Mouse (Mus musculus): ENCODE data around the gene Adgrg5. TPM values are rescaled to one million over a fixed set of nuclear protein-coding genes. Genes with fewer than 3 reads are reported as not detected.

Adgrg5 gene
- total RNA-seq, 2 experiments from 2014 or later: not detected

- no peak for TF ChIP-seq CTCF (conservative IDR thresholded peaks at IDR 0.05)
- DNase-seq (ENCODE audit: low spot score in 2 of 2): peak; percentile 43 to 48
- H3K27ac ChIP-seq: no peak overlapping the region
- no peak overlapping the region for H3K4me3 ChIP-seq
These were observed 18.9 kb upstream of the Adgrg5 start for GRCm38 (mm10) chr8:94904450-94905175.

GRCm38 (mm10) chr8:94907591-94908300 lies 15.7 kb upstream of the Adgrg5 start:
- TF ChIP-seq CTCF (conservative IDR thresholded peaks at IDR 0.05): no peak
- DNase-seq (ENCODE audit: low spot score in 2 of 2): no peak

GRCm38 (mm10) chr8:94908847-94909246 lies 14.6 kb upstream of the Adgrg5 start:
- DNase-seq (ENCODE audit: low spot score in 2 of 2): peak; percentile 63 to 77
- H3K4me3 ChIP-seq: no peak overlapping the region
- peak; percentile 98 for TF ChIP-seq CTCF (conservative IDR thresholded peaks at IDR 0.05)
- no peak overlapping the region for H3K27ac ChIP-seq

More at GRCm38 (mm10) chr8:94907591-94908300, 15.7 kb upstream of the Adgrg5 start:
- H3K27ac ChIP-seq: 0 out of 2 replicates have a peak overlapping the region, but pooled peaks have one; percentile 10
- no peak overlapping the region for H3K4me3 ChIP-seq

GRCm38 (mm10) chr8:94913061-94913660 lies 10.3 kb upstream of the Adgrg5 start:
- peak overlapping the region; percentile 48 for H3K4me3 ChIP-seq
- peak; percentile 75 for TF ChIP-seq CTCF (conservative IDR thresholded peaks at IDR 0.05)
- peak in 1 of 2 experiments; percentile 35 for DNase-seq (ENCODE audit: low spot score in 2 of 2)
- H3K27ac ChIP-seq: no peak overlapping the region

- no peak for TF ChIP-seq CTCF (conservative IDR thresholded peaks at IDR 0.05)
- DNase-seq (ENCODE audit: low spot score in 2 of 2): no peak
- no peak overlapping the region for H3K4me3 ChIP-seq
- no peak overlapping the region for H3K27ac ChIP-seq
These were observed 9.2 kb upstream of the Adgrg5 start for GRCm38 (mm10) chr8:94914256-94914655.

- no peak overlapping the region for H3K27ac ChIP-seq
- no peak overlapping the region for H3K4me3 ChIP-seq
- TF ChIP-seq CTCF (conservative IDR thresholded peaks at IDR 0.05): no peak
- no peak for DNase-seq (ENCODE audit: low spot score in 2 of 2)
These were observed 8.8 kb upstream of the Adgrg5 start for GRCm38 (mm10) chr8:94914701-94915101.

- no peak for DNase-seq (ENCODE audit: low spot score in 2 of 2)
- no peak overlapping the region for H3K27ac ChIP-seq
- no peak for TF ChIP-seq CTCF (conservative IDR thresholded peaks at IDR 0.05)
- H3K4me3 ChIP-seq: no peak overlapping the region
These were observed 7.1 kb upstream of the Adgrg5 start for GRCm38 (mm10) chr8:94916311-94916959.

- Histone ChIP-seq H3K27ac (peak overlapping the region; percentile 25; the same call in 1 of the 2 replicates), H3K4me3 (peak overlapping the region; percentile 60)
- DNase-seq (ENCODE audit: low spot score in 2 of 2): no peak
- TF ChIP-seq CTCF (conservative IDR thresholded peaks at IDR 0.05): no peak
These were observed 6.6 kb upstream of the Adgrg5 start for GRCm38 (mm10) chr8:94916960-94917324.

- TF ChIP-seq CTCF (conservative IDR thresholded peaks at IDR 0.05): peak; percentile 91
- peak; percentile 73 to 79 for DNase-seq (ENCODE audit: low spot score in 2 of 2)
- Histone ChIP-seq H3K27ac (peak overlapping the region; percentile 77; the same call in 1 of the 2 replicates), H3K4me3 (peak overlapping the region; percentile 60)
These were observed 6.1 kb upstream of the Adgrg5 start for GRCm38 (mm10) chr8:94917352-94917751.

- peak within 1 kb of the TSS; percentile 77 for H3K27ac ChIP-seq
- DNase-seq (ENCODE audit: low spot score in 2 of 2): no peak
- TF ChIP-seq CTCF (conservative IDR thresholded peaks at IDR 0.05): no peak
- H3K4me3 ChIP-seq: peak within 1 kb of the TSS; percentile 60
These were observed 5.5 kb upstream of the Adgrg5 start, which contains the start of gene Ccdc102a for GRCm38 (mm10) chr8:94917851-94918495. Gene Ccdc102a (minus strand): TSS chr8:94918098.

GRCm38 (mm10) chr8:94919256-94919655 lies 4.2 kb upstream of the Adgrg5 start:
- no peak overlapping the region for H3K27ac ChIP-seq
- DNase-seq (ENCODE audit: low spot score in 2 of 2): no peak
- TF ChIP-seq CTCF (conservative IDR thresholded peaks at IDR 0.05): no peak
- H3K4me3 ChIP-seq: no peak overlapping the region

- H3K27ac ChIP-seq: no peak overlapping the region
- TF ChIP-seq CTCF (conservative IDR thresholded peaks at IDR 0.05): no peak
- DNase-seq (ENCODE audit: low spot score in 2 of 2): no peak
- no peak overlapping the region for H3K4me3 ChIP-seq
These were observed 1.3 kb upstream of the Adgrg5 start for GRCm38 (mm10) chr8:94922176-94922575.

Measured in layer of hippocampus, adult 2 months (tissue).